Mouse (Mus musculus) natural killer cell, adult 2 months (primary cell): ENCODE results near the gene Exog.
A peak's percentile ranks its signal among the peaks of the same experiment; 100 is the strongest.

Experiments
- DNase-seq, 2 experiments: peaks; one replicate each; pipeline ENCODE4 v3.0.0; 2022; ENCODE audit warnings: low spot score in 2 of 2

The Exog gene

DNA sequence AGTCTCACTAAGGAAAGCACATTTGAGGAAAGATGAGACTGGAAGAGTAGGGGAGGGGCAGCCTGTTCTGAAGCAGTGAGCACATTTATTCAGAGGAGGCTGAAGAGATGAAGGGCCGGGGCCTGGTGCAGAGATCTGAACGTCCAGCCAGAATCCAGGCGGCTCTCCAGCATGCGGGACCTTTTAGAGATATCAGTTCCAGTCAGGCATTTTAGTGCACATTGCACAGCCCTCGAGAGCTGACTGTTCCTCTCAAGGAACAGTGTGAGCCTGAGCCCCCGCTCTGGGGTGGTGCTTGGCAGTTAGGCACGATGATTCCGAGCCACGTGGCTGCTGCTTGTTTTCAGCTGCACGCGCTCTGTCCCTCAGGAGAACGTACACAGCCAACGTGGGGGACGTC is 12.4 kb downstream of the Exog start:
- DNase-seq: no peak

DNA sequence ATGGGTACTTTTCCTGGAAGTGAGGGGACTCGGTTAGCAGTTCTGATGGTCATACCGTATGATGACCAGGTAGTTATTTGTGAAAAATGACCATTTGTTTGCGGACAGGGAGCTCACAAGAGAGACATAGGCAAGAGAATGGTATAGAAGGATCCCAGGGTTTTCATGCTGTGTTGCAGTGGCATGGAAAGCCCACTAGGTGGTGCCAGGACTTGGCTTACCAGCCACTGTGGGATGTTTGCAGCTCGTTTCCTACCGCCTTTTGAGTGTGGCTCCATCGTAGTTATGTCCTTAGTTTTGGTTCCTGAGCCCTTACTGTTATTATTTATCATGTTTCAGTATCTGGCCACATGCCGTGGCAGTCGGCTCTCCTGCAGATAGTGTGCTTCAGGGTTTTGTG is 15.7 kb downstream of the Exog start:
- DNase-seq: peak; percentile 14 to 26

DNA sequence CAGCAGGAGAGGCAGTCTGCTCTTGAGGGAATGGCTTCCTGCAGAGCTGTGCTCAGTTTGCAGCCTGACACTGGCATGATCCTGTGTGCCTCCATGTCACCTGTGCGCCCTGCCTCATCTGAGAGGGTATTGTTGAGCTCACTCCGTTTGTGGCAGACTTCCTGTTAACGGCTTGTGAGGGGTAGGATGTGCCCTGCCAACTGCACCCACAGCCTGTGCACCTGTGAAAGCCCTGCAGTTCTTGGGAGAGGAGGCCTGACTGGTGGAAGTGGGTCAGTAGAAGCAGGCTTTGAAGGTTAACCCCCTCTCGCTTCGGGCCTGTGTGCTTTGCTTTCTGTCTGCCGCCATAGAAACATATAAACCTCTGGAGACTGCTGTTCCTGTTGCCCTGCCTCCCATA is 20.3 kb downstream of the Exog start:
- no peak for DNase-seq

DNA sequence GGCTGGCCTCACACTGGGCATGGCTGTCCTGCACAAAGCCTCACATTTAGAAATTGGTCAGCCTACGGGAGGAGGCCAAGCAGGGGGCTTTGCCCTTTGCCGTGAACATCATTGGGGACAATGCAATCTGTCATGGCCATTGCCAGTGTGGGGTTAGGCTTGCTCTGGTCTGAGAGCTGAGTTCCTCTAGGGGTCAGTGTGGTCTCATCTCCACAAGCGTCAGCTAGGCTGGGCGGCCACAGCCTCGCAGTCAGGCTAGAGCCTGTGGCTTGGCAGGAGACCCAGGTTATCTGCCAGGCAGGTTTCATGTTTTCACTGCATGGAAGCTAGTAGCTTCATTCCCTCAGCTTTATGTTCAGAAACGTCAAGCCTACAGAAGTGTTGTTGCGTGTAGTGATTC is 20.9 kb downstream of the Exog start:
- no peak for DNase-seq

DNA sequence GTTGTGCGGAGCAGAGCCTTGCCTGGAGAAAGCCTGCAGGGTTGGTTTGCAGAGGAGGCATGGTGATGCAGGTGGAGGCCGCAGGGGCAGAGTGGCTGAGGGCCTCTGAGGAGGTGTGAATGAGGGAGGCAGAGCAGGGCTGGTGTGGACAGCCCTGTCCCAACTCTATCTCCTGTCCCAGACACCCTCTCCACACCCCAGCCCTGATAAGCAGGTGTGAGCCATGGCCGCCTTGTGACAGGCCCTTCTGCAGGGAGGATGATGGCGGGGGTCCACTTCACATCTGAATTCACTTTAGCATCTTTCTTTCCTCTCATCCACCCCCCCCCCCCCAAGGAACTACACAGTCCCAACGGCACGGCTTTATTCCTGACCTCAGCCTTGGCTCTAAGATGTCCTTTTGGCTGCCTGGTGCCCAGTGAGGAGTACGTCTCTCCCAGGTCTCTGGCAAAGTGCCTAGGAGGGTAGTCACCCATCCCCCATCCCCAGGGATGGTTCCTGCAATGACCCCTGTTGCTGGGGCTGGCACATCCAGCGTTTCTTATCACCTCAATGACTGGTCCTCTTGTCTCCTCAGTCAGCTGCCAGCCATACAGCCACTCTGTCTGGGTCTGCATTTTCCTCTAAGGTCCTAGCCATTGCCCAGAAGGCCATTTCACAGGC is 25.1 kb downstream of the Exog start:
- no peak for DNase-seq

DNA sequence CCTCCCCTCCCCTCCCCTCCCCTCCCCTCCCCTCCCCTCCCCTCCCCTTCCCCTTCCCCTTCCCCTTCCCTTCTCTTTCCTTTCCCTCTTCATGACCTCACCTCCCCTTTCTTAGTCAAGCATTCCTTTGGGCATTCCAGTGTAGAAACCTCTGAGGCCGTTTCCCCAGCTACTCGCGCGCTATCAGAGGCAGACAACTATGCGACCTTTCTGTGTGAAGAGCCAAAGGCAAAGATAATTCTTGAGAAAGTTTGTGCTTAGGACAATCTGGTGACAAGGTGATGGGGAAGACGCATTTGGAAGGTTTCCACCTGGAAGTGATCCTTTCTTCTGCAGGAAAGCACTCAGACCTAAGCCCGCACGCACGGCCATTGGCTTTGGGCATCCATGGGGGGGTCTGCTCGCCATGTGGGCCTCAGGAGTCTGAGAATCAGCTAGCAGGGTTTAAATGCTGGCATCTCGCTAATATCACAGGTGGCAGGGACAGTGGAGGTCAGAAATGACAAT is 27.7 kb downstream of the Exog start:
- no peak for DNase-seq

DNA sequence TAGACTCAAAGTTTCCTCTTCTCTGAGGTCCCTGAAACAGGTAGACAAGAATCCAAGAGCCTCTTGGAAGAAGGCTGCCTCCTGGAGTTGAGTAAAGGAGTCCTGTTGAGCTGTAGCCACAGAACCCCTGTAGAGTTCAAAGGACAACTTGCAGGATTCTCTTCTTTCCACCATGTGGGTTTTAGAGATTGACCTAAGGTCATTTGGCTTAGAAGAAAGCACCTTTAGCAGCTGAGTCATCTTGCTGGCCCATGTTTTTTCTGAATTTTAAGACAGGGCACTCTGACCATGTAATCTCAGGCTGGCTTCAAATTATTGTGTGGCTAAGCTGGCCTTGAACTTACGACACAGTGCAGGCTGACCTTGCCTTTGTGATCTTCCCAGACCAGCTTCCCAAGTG is 28.3 kb downstream of the Exog start:
- no peak for DNase-seq

DNA sequence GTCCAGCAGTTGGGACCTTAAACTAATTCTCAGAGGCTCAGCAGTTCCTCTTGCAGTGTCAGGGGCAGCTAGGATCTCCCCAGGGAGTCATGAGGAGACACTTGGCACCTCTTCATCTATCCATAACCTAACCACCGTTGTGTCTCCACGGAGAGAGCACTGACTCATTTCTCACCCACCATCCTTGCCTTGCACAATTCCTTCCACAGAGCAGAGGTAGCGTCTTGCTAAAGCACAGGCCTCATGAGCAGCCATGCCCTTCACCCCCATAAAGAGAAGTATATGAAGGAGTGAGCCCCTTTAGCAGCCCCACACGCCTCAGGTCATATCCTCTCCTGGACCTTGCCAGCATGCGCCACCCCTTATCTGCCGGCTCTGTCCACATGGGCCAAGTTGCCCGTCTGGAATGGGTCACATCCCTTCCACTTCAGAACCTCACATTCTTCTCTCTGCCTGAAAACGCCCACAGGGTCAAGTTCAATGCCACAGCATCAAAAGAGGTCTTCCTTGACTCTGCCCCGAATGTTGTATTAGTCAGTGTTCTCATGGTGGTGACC is 28.9 kb downstream of the Exog start:
- DNase-seq: no peak

DNA sequence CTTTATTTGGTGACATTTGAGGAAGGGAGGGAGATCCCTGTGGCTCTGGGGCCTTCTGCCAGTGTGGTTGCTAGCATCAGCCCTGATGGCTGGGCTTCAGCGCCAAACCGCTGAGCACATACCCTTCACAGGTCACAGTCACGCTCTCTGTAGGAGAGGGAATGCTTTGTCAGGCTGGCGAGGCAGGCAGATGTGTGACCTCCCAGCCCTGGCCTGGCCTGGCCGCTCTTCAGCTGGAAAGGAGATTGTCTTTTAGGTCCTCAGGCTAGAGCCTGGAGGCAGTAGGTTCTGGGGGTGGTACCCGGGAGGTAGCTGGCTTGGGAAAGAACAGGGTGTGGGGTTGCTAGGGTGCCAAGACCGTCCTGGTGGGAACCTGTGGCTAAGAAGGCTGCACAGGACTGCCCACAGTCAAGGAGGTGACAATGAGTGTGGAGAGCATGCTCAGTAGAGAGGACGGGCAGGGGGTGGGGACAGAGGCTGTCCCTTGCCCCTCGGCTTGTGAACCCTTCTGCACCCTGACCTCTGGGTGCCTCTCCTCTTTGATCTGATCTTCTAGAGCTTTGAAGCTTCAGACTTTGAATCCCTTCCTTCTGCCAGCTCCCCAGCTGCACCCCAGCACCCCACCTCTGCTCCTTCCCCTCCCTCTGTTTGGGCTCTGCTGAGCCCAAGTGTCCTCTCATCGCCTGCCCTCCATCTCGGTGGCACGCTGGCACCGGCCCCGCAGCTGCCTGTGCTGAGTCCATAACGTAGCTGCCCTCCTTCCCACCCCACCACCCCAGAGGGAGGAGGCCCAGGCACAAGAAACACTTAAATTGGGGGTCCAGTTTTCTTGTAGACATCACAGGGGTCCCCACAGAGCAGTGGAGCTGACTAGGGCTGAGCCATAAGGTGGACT is 30.2 kb downstream of the Exog start:
- no peak for DNase-seq

DNA sequence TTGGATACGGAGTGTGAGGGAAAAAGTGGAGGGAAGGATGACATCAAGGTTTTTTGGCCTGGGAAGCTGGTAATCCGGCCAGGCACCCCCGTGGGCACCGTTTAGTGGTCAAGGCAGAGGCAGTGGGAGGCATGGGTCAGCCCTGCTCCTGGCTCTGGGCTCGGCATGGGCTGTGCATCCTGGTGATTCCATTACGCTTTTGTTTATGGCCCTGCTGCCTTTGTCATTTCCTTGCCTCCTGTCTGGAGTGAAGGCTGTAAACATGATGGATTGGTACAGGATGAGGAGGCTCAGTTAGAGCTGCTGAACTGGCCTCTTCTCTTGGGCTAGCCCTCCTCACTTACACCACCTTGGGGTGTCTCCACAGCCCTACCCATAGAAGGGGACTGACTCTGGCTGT is 33.0 kb downstream of the Exog start:
- DNase-seq: no peak

DNA sequence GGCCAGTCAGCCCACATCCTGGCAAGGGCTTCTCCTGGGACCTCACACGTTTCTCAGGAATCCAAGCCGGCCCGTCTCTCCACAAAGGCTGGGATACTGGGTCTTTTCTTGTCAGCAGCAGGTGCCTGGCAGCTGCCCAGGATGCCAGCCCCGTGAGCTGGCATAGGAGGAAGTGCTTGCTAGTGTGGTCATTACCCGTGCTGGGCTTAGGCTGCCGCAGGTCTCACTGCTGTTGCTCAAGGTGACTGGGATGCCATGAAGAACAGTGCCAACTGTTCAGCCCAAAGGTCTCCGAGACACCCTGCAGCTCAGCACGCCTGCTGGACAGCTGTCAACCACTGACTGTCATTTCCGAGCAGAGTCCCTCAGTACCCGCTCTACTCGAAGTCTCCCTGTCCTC is 33.6 kb downstream of the Exog start:
- DNase-seq: no peak

DNA sequence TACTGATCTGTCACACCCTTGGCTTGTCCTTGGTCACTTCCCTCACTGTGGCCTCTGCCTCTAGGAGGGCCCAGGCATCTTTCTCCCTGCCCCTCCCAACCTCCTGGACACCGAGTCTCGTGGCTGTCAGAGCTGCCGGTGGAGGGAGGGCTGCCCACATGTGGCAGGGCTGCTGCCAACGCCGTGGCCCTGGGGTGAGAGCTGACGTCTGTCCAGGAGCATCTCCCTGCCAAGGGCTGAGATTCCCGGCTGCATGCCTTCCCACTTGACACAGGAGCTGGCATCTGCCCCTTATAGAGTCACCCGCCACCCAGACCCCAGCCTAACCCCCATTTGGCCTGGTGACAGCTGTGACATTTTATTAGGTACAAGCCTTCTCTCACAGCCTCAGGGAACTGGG is 34.6 kb downstream of the Exog start:
- DNase-seq: no peak

DNA sequence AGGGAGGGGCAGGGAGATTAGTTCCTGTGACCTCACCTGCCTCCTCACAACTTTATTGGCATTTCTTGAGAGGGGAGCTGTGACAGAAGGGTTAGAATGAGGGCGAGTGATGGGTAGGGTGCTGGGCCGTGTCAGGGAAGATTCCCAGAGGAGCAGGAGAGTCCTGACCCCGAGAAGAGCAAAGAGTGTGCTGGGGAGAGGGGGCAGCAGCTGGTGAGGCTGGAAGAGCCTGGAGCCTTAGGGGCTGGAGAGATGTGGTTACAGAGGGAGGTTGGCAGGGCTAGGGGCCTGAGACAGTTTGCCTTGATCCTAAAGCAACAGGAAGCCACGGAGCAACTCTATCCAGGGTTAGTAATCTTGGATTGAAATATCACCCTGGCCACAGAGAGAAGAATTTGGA is 36.9 kb downstream of the Exog start:
- no peak for DNase-seq

DNA sequence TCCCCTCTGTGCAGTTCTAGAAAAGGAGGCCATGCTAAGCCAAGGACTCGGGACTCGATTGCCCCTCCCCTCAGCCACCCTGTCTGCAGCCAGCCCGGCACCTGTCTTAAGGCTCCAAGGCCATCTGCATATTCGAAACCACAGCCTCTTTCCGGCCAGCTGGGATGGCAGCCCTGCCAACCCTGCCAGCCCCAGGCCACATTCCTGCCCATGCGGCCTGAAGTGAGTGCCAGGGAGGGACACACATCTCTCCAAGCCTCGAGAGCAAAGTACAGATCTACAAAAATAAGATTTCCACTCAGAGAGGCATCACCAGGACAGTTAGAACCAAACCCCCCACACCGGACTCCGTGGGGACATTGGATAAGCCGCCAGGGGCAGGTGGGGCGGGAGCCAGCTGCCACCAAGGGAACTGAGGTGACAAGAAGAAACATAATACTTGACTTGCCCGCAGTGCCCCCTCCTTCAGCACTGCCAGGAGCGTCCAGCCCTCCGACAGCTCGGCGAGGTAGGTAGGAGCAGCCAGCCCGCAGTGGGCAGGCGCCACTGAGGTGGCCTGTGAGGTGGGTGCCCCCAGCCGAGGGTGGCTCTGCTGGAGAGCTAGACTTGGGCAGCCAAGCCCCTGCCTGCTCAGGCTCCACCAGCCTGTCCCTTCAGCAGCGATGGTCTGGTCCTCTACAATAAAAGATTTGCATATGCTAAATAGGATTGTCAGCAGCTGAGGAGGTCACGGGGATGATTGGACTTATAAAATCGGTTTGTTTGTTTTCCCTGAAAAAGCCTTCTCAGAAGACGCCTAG is 39.0 kb downstream of the Exog start:
- DNase-seq: no peak

DNA sequence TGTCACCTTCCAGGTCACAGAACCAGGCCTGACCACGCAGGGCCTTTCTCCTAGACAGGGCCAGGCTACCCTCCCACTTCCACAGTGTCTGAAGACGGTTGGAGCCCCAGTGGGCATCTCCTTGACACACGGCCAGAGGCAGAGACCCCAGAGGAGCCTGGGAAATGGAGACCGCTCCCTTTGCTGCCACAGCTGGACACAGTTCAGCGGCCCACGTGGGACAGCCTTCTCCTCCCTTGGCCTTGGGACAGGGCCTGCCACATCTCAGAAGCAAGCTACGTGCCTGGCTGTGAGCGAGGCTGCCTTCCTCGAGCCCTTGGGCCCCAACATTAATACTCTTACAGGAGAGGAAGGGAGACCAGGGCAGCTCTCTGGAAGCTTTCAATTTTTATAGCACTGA is 39.7 kb downstream of the Exog start:
- DNase-seq: no peak

DNA sequence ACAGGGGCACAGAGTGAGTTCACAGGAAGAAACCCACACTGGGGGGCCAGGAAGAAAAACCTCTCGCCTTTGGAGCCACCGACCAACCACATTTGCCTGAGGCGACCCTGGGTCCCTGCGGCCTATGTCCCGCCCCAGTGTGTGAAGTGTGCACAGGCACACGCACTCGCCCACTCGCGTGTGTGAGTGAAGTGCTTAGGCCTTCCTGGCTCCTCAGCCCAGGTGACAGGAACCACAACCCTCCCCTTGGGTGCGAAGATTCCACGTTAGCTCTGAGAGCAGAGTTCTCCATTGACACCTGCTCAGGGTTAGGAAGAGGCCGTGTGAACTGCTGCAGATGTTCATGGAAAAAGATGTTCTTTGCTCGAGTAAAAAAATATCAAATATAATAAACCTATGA is 40.1 kb downstream of the Exog start:
- DNase-seq: no peak

DNA sequence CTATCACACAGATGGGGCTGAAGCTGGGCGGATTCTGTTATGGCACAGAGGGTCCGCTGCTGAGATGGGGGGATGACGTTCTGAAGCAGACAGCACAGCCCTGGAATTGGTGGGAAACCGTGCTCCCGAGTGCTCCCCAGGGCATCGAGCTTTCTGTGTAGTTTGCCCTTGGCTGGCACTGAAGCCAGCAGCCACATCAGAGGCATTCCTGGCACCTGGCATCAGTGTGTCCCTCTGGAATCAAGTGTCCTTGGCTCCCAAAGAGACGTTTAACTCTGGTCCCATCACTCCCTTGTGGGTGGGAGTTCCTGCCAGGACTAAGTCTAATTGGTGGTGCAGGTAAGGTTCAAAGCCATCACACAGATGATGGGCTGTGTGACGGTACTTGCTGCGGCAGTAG is 51.6 kb downstream of the Exog start:
- DNase-seq: no peak

DNA sequence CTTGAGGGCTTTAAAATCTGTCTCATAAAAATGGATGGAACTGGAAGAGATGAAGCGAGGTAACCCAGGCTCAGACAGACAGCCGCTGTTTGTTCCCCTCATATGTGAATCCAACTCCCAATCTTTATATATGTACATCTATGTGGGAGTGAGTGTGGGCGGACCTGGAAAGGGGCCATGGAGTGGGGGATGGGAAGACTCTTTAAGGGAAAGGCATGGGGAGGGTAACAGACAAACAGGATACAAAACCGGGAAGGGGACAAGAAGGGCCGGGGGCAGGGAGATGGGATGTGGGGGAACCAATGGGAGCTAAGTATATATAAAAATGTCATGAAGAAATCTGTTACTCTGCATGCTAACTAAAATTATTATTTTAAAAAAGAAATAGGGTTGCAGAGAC is 52.2 kb downstream of the Exog start:
- no peak for DNase-seq

DNA sequence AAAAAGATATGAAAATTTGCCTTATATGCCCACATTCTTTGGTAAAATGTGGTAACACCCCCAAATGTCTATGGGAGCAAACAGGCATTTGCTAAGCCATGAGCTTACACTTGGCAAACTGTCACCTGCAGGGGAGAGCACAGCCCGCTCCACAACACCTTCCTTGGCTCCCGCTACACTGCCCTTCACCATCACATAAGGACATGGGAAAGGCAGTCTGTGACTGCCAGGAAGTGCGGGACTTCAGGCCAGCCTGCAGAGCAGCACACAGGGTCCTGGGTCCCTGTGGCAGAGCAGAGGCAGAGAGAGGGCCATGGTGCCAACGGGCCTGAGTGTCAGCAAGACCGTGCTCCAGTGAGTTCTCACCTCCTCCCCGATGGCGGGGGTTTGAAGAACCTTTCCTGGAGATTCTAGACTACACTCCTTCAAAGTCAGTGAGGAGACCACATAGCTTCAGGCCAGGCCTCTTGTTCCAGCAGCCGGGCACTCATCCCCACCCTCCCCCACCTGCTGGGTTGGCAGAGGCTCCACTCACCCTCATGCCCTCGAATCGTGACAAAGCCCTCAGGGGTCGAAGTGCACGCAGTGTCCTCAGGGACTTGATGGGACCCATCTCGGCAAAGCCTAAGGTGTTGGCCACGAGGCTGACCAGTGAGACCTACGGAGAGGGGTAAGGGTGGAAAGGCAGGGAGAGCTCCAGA is 53.0 kb downstream of the Exog start:
- no peak for DNase-seq

DNA sequence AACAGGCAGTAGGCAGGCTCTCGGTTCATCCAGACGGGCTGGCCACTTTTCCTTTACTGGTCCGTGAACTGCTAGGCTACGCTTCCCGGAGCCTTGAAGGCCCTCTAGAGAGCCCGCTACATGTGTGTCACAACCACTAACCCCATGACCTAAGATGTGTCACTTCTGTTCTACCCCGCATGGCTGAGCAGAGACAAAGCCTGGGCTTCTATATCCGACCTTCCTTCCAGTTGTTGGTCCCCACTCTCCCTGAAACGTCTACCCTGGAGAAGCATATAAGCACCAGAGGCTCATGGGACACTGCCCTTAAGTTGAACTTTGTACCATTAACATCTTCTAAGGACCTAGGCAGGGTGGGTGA is 53.5 kb downstream of the Exog start:
- no peak for DNase-seq

DNA sequence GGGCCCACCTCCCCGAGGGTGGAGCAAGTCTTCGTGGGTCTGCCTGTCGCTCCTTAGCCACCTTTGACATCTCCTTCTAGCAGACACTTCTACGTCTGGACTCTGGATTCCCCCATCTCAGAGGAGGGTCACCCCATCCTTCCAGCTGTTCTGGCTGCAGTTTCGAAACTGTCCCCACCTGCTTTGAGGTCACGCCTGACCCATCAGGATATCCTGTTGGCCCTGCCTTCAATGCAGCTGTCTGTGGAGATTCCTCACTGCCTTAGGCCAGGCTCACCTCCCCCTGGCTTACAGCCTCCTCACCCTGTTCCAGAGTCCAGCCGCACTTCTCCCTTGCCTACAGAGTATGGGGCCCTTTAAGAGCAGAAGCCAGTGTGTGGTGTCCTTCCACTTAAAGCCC is 54.1 kb downstream of the Exog start:
- no peak for DNase-seq

DNA sequence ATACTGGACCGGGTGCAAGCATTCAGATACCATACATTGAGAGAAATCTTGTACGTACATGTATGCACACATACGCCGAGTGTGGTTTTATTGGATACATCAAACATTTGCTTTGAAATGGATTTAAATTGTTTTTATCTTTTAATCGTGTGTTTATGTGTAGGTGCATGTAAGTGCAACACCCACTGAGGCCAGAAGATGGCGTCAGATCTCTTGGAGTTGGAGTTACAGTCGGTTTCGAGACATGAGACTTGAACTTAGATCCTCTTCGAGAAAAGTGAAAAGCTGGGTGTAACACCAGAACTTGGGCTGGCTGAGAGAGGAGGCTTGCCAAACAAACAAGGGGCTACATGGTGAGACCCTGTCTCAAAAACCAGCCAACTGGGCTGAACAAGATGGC is 58.9 kb downstream of the Exog start:
- no peak for DNase-seq
